Mouse (Mus musculus): Measurements from ENCODE around the gene Prex1.
"Not testable (repeated sequence)": the region's sequence is repeated elsewhere in the genome, so short reads cannot be mapped to it uniquely, and the experiment has no call there.

The Prex1 gene

GRCm38 (mm10) chr2:166517392-166518174 lies 196.0 kb downstream of the Prex1 start:
- DNase-seq (ENCODE audit: low read depth, low spot score), result not testable (repeated sequence)

GRCm38 (mm10) chr2:166516818-166517353 lies 196.7 kb downstream of the Prex1 start:
- DNase-seq (ENCODE audit: low read depth, low spot score), result no peak

All from forelimb bud, embryonic 11.5 days (tissue).